Mouse (Mus musculus) heart, embryonic 12.5 days (tissue): ENCODE measurements at regions not wholly inside any gene's neighbourhood (a gene's known extent, or its start where the extent isn't known, plus 50 kb on each side); places are given as distances from the start of the nearest gene placed in this dataset.
"Not testable (repeated sequence)": the region's sequence is repeated elsewhere in the genome, so short reads cannot be mapped to it uniquely, and the experiment has no call there.

Source experiments
- ATAC-seq: fragments of 200-750 bp; cut with Nextera tagmentation; 2 replicates; pipeline ENCODE4 v1.8.0; 2017; ENCODE audit warnings: moderate TSS enrichment, moderate library complexity; ENCODE audit not compliant: insufficient number of reproducible peaks, low FRiP score
- H3K27ac ChIP-seq: fragments of 300-500 bp; sonication (generic); 2 replicates; pipeline ENCODE4 v1.5.1; 2016; ENCODE audit warnings: mild to moderate bottlenecking, moderate library complexity; ENCODE audit not compliant: poor library complexity, severe bottlenecking
- H3K27me3 ChIP-seq: fragments of 300-500 bp; sonication (generic); replicated peaks from 2 replicates; pipeline ENCODE4 v1.6.1; 2016; ENCODE audit warnings: mild to moderate bottlenecking, moderate library complexity
- H3K36me3 ChIP-seq: fragments of 300-500 bp; sonication (generic); 2 replicates; pipeline ENCODE4 v1.6.1; 2016; ENCODE audit warnings: mild to moderate bottlenecking, moderate library complexity
- H3K4me1 ChIP-seq: fragments of 300-500 bp; sonication (generic); replicated peaks from 2 replicates; pipeline ENCODE4 v1.6.1; 2016; ENCODE audit warnings: mild to moderate bottlenecking
- H3K4me2 ChIP-seq: fragments of 300-500 bp; sonication (generic); 2 replicates; pipeline ENCODE4 v1.6.1; 2016; ENCODE audit warnings: mild to moderate bottlenecking, moderate library complexity
- H3K4me3 ChIP-seq: fragments of 300-500 bp; sonication (generic); 2 replicates; pipeline ENCODE4 v1.5.1; 2016; ENCODE audit warnings: mild to moderate bottlenecking
- H3K9ac ChIP-seq: fragments of 300-500 bp; sonication (generic); 2 replicates; pipeline ENCODE4 v1.6.1; 2016; ENCODE audit warnings: mild to moderate bottlenecking, moderate library complexity
- H3K9me3 ChIP-seq: fragments of 300-500 bp; sonication (generic); replicated peaks from 2 replicates; pipeline ENCODE4 v1.6.1; 2016; ENCODE audit warnings: mild to moderate bottlenecking, moderate library complexity
- WGBS: fragments of 180-500 bp; shearing (Covaris S2); methylation state at CpG from one replicate; pipeline ENCODE4 v1.1.7; 2016; 5-methylcytosine and 5-hydroxymethylcytosine counted together

DNA sequence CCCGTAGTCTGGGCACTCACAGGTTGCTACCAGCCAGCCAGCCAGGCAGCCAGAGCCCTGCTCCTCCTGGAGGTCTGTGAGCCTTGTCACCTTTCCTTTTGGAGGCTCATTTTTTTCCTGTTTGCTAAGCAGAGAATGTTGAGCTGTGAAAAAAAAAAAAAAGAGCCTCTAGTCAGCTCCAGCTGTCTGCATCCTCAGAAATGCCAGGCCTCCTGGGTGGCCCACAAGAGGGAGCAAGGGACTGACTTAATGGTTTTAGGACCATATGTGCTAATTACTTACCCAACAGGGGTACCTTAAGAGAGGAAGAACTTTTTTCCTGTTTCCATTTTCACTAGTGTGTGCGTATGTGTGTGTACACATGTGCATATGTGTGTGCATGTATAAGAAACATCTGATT, 94.8 kb upstream of the Spata13 start:
- Histone ChIP-seq H3K9ac (no peak overlapping the region), H3K9me3 (0 out of 2 replicates have a peak, but pooled peaks cover 4% of the 10 kb centered on the region), H3K27ac (no peak overlapping the region), H3K27me3 (no peaks in the 10 kb centered on the region; the same call in 1 of the 2 replicates), H3K4me3 (no peak overlapping the region), H3K4me1 (peaks cover 5% of the 10 kb centered on the region), H3K4me2 (no peak overlapping the region), H3K36me3 (no peaks in the 10 kb centered on the region)
- ATAC-seq = no peak
- 78% methylated on average over 2 of the region's 2 CpGs for WGBS

DNA sequence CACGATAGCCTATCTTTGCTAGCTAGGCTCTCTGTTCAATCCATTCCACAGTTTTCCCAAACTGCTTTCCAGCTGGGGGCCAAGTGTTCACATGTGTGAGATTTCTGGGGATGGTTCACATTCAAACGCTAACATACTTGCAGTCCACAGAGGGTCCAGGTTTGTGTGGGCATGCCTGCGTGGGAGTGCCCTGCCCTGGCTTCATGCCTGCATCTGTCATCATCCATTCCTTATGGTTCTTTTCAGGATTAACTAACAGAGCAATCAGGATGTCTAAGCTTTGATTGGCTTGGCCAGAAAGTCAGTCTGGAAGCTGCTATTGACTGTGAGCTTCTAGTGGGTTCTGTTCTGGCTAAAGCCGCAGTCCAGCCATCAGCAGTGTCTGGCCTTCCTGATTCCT, 93.7 kb upstream of the Spata13 start:
- H3K4me3 ChIP-seq = no peak overlapping the region
- H3K27ac ChIP-seq = no peak overlapping the region
- H3K4me2 ChIP-seq = no peak overlapping the region
- no peak for ATAC-seq
- no peak overlapping the region for H3K9ac ChIP-seq
- H3K27me3 ChIP-seq = no peaks in the 10 kb centered on the region; the same call in 1 of the 2 replicates
- peaks cover 13% of the 10 kb centered on the region for H3K4me1 ChIP-seq
- 0 out of 2 replicates have a peak, but pooled peaks cover 4% of the 10 kb centered on the region for H3K9me3 ChIP-seq
- no peaks in the 10 kb centered on the region for H3K36me3 ChIP-seq
- 67% methylated on average over 4 of the region's 4 CpGs for WGBS

DNA sequence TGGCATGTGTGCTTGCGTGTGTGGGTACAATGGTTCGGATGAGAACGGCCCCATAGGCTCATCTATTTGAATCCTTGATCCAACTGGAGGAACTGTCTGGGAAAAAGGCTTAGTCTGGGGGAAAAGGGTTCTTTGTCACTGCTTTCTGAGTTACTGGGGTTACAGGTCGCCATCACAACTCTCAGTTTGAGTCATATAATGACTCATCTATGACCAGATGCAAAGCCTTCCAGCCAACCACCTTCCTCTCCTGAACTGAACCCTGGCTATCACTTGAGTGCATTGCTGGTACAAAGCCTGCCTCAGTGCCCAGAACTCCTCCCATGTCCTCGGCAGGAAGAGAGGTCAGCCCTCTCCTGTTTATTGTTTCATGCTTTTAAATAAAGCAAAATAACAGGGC, 92.2 kb upstream of the Spata13 start:
- H3K4me3 ChIP-seq = no peak overlapping the region
- no peak for ATAC-seq
- H3K27ac ChIP-seq = no peak overlapping the region
- no peak overlapping the region for H3K9ac ChIP-seq
- H3K4me1 ChIP-seq = peaks cover 21% of the 10 kb centered on the region
- H3K36me3 ChIP-seq = no peaks in the 10 kb centered on the region
- H3K27me3 ChIP-seq = no peaks in the 10 kb centered on the region; the same call in 1 of the 2 replicates
- WGBS = 76% methylated on average over 5 of the region's 5 CpGs
- 0 out of 2 replicates have a peak, but pooled peaks cover 4% of the 10 kb centered on the region for H3K9me3 ChIP-seq
- H3K4me2 ChIP-seq = no peak overlapping the region

DNA sequence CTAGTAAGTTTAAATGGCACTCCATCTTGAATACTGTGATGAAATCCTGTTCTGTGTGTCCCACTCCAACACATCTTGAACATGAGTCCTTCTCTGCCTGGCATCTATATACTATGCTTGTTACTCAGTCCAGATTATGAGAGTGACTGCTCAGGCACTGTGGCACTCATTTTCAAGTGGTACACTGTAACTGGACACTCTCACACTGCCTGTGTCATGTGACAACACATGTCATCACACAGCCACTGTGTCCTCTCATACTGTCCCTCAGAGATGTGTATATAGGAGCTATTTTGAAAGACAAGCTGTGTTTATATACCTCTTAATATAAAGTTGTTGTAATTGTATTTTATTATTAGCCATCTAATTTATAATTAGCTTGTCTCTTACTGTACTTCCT, 89.0 kb upstream of the Spata13 start:
- no peak overlapping the region for H3K9ac ChIP-seq
- no peak overlapping the region for H3K4me3 ChIP-seq
- ATAC-seq = peak; percentile 66
- no peak overlapping the region for H3K27ac ChIP-seq
- no peaks in the 10 kb centered on the region; the same call in 1 of the 2 replicates for H3K27me3 ChIP-seq
- no peak overlapping the region for H3K4me2 ChIP-seq
- H3K36me3 ChIP-seq = no peaks in the 10 kb centered on the region
- no peaks in the 10 kb centered on the region for H3K9me3 ChIP-seq
- peaks cover 21% of the 10 kb centered on the region for H3K4me1 ChIP-seq

DNA sequence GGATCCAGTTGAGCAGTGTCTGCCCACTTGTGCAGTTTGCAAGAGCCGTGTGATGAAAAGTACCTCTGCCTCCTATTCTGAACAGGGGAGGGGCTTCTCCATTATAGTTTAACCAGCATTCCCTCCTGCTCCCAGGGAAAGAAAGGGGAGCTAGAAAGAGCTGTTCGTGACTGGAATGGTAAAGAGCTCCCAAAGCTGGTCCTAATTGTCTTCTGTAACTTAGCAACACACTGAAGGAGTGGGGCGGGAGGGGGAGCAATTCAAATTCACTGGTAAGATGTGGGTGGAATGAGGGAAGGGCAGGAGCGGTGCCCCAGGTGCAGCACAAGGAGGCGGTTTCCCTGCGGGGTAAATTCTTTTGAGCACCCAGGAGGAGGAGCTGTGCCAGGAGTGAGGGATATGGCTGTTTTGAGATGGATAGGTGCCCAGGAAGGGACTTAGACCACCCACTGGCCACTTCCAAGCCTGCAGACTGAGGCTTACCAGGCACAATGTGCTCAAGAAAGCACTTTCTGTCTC, 79.5 kb upstream of the Spata13 start:
- Histone ChIP-seq H3K4me1 (0 out of 2 replicates have a peak, but pooled peaks cover 4% of the 10 kb centered on the region), H3K27me3 (no peaks in the 10 kb centered on the region), H3K4me3 (no peak overlapping the region), H3K9ac (no peak overlapping the region), H3K4me2 (no peak overlapping the region), H3K9me3 (no peaks in the 10 kb centered on the region), H3K36me3 (no peaks in the 10 kb centered on the region), H3K27ac (no peak overlapping the region)
- no peak for ATAC-seq
- 35% methylated on average over 6 of the region's 6 CpGs for WGBS

DNA sequence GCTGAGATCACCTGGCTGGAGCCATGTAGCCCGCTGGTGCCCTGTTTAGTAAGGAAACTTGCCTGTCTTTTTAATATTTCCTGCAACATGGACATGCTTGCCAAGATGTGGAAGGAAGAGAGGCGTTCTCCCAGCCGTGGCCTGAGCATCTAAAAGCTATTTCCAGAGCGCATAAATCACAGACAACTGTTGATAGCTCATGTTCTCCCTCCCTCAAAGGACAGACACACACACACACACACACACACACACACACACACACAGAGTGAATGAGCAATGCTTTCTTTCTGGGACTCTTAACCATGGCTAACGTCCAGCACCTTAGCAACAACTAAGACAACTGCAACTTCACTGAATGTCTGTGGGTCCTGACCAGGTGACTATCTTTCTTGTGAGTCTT, 77.3 kb upstream of the Spata13 start:
- no peaks in the 10 kb centered on the region for H3K27me3 ChIP-seq
- no peak overlapping the region for H3K9ac ChIP-seq
- 76% methylated on average over 5 of the region's 5 CpGs for WGBS
- no peak overlapping the region for H3K27ac ChIP-seq
- no peaks in the 10 kb centered on the region for H3K9me3 ChIP-seq
- ATAC-seq = no peak
- H3K4me3 ChIP-seq = no peak overlapping the region
- H3K4me2 ChIP-seq = no peak overlapping the region
- H3K4me1 ChIP-seq = no peaks in the 10 kb centered on the region
- no peaks in the 10 kb centered on the region for H3K36me3 ChIP-seq

GRCm38 (mm10) chr14:60557020-60557419, 76.8 kb upstream of the Spata13 start:
- H3K9me3 ChIP-seq = no peaks in the 10 kb centered on the region
- no peak overlapping the region for H3K4me3 ChIP-seq
- H3K36me3 ChIP-seq = no peaks in the 10 kb centered on the region
- H3K27ac ChIP-seq = no peak overlapping the region
- H3K27me3 ChIP-seq = no peaks in the 10 kb centered on the region
- no peak for ATAC-seq
- WGBS = 75% methylated on average over 4 of the region's 4 CpGs
- H3K4me2 ChIP-seq = no peak overlapping the region
- H3K9ac ChIP-seq = no peak overlapping the region
- H3K4me1 ChIP-seq = no peaks in the 10 kb centered on the region

DNA sequence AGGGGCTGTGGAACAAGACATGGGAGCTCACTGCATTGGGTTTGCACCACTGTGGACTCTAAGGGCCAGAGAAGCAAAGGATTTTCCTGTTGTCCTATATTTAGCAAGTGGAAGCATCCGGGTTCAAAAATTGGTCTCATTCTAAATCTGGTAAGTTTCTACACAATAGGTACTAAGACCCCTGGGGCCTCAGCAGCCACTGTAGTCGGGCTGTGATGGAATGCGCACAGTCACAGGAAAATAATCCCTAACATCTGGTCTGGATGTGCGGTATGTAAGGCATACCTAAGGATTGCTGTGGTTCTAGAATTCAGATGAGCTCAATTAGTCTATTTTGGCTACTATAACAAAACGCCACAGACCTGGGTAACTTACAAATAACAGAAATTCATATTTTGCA, 74.4 kb upstream of the Spata13 start:
- Histone ChIP-seq H3K27ac (no peak overlapping the region), H3K9ac (no peak overlapping the region), H3K4me3 (no peak overlapping the region), H3K4me2 (no peak overlapping the region), H3K9me3 (0 out of 2 replicates have a peak, but pooled peaks cover 3% of the 10 kb centered on the region), H3K4me1 (no peaks in the 10 kb centered on the region), H3K27me3 (no peaks in the 10 kb centered on the region), H3K36me3 (no peaks in the 10 kb centered on the region)
- no peak for ATAC-seq
- 67% methylated on average over 5 of the region's 5 CpGs for WGBS

DNA sequence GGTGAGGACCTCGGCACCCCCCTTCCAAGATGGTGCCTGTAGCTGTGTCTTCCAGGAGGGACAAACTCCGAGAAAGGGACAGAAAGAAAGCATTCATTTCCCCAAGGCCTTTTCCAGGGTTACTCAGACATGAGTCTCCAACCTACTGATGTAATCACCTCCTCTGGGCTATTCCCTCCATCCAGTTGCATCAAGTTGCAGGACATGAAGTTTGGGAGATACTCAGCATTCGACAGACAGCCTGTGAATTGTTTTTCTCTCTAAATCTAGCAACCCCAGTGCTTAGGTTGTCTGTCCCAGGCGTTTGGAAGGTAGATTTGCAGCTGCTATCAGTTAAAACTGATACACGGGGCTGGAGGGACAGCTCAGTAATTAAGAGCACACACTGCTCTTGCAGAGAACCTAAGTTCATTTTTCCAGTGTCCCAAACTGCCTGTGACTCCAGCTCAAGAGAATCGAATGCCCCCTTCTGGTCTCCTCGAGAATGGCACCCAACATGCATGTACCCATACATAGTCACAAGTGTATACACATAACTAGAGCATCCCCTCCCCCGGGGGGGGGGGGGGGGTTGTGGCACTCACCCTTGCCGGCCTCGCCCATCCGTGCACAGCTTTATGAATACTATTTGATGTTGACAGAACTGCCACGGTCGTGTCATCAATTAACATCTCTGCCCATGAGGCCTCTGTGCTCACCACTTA, 73.8 kb upstream of the Spata13 start:
- WGBS = 73% methylated on average over 13 of the region's 13 CpGs

DNA sequence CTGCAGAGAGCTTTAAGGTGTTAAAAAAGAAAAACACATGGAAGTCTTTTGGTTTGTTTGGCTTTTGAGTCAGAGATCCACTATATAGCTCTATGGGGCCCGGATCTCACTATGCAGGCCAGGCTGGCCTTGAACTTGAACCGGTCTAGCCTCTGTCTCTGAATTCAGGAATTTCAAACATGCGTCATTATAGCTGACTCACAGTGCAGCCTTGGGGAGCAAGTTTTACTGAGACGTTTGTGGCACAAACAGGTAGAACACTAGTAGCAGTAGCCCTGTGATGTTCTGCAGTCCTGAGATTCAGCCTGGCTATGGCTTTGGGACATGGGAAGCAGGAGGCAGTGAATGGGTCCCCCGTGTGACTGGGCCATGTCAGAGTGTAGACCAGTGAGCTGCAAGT, 57.5 kb upstream of the Spata13 start:
- WGBS = 80% methylated on average over 5 of the region's 5 CpGs
- ATAC-seq = no peak
- Histone ChIP-seq H3K4me2 (no peak overlapping the region), H3K4me1 (no peaks in the 10 kb centered on the region), H3K4me3 (no peak overlapping the region), H3K27me3 (no peaks in the 10 kb centered on the region), H3K36me3 (no peaks in the 10 kb centered on the region), H3K9me3 (no peaks in the 10 kb centered on the region), H3K9ac (no peak overlapping the region), H3K27ac (no peak overlapping the region)

More for the DNA sequence above, 73.8 kb upstream of the Spata13 start:
- H3K4me2 ChIP-seq = no peak overlapping the region
- ATAC-seq = no peak
- H3K27me3 ChIP-seq = no peaks in the 10 kb centered on the region
- no peak overlapping the region for H3K4me3 ChIP-seq
- H3K9me3 ChIP-seq = 0 out of 2 replicates have a peak, but pooled peaks cover 3% of the 10 kb centered on the region
- no peak overlapping the region for H3K9ac ChIP-seq
- no peaks in the 10 kb centered on the region for H3K36me3 ChIP-seq
- no peak overlapping the region for H3K27ac ChIP-seq
- no peaks in the 10 kb centered on the region for H3K4me1 ChIP-seq

DNA sequence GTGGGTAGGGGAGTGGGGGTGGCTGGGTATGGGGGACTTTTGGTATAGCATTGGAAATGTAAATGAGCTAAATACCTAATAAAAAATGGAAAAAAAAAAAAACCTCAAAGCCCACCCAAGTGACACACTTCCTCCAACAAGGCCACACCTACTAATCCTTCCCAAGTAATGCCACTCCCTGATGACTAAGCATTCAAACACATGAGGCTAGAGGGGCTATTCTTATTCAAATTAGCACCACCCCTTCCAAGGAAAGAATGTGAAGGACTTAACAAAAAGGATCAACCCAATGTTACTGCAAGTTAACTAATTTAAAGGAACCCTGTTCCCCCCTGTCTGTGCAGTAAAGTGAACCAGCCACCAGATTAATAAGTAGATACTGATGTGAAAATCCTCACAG, 53.7 kb upstream of the Spata13 start:
- H3K27ac ChIP-seq, H3K4me2 ChIP-seq, ATAC-seq, H3K27me3 ChIP-seq, H3K4me3 ChIP-seq, H3K4me1 ChIP-seq, H3K9me3 ChIP-seq, H3K36me3 ChIP-seq, H3K9ac ChIP-seq: not testable (repeated sequence)
